Mouse (Mus musculus): Measurements from ENCODE around the gene Emb.

GRCm38 (mm10) chr13:117267963-117268362 is 59.6 kb downstream of the Emb start:
- TF ChIP-seq CTCF (IDR thresholded peaks at IDR 0.05; ENCODE audit: borderline replicate concordance, extremely low read depth, insufficient read depth, insufficient read length): no peak
- TF ChIP-seq POLR2A (IDR thresholded peaks at IDR 0.05; ENCODE audit: borderline replicate concordance, extremely low read depth, insufficient read depth, insufficient read length, poor library complexity, severe bottlenecking): no peak
